Mouse (Mus musculus): ENCODE measurements around the gene Aloxe3.

Aloxe3 gene

GRCm38 (mm10) chr11:69095511-69096231 lies 30.0 kb upstream of the Aloxe3 start:
- DNase-seq: peak; percentile 19

GRCm38 (mm10) chr11:69096360-69096986 lies 29.2 kb upstream of the Aloxe3 start:
- no peak for DNase-seq

- DNase-seq: peak; percentile 97
These were observed 28.5 kb upstream of the Aloxe3 start for GRCm38 (mm10) chr11:69096987-69097900.

- peak; percentile 55 for DNase-seq
These were observed 27.5 kb upstream of the Aloxe3 start for GRCm38 (mm10) chr11:69098039-69098761.

GRCm38 (mm10) chr11:69098762-69099091 lies 27.0 kb upstream of the Aloxe3 start:
- DNase-seq: peak; percentile 96

- peak; percentile 55 for DNase-seq
These were observed 26.4 kb upstream of the Aloxe3 start for GRCm38 (mm10) chr11:69099177-69099914.

GRCm38 (mm10) chr11:69099915-69100345 lies 25.8 kb upstream of the Aloxe3 start:
- DNase-seq: peak; percentile 95

- DNase-seq: peak; percentile 8
These were observed 24.9 kb upstream of the Aloxe3 start for GRCm38 (mm10) chr11:69100639-69101360.

GRCm38 (mm10) chr11:69101604-69102402 lies 23.9 kb upstream of the Aloxe3 start:
- DNase-seq: peak; percentile 3

- peak; percentile 6 for DNase-seq
These were observed 23.3 kb upstream of the Aloxe3 start for GRCm38 (mm10) chr11:69102403-69102725.

GRCm38 (mm10) chr11:69103121-69103520 lies 22.6 kb upstream of the Aloxe3 start:
- no peak for DNase-seq

- DNase-seq: peak; percentile 3
These were observed 21.9 kb upstream of the Aloxe3 start for GRCm38 (mm10) chr11:69103531-69104435.

- DNase-seq: peak; percentile 4
These were observed 21.2 kb upstream of the Aloxe3 start for GRCm38 (mm10) chr11:69104487-69104886.

GRCm38 (mm10) chr11:69105227-69105626 lies 20.5 kb upstream of the Aloxe3 start:
- no peak for DNase-seq

- no peak for DNase-seq
These were observed 19.9 kb upstream of the Aloxe3 start for GRCm38 (mm10) chr11:69105796-69106195.

- DNase-seq: no peak
These were observed 19.4 kb upstream of the Aloxe3 start for GRCm38 (mm10) chr11:69106299-69106698.

- no peak for DNase-seq
These were observed 18.9 kb upstream of the Aloxe3 start for GRCm38 (mm10) chr11:69106842-69107241.

- DNase-seq: no peak
These were observed 18.0 kb upstream of the Aloxe3 start for GRCm38 (mm10) chr11:69107676-69108075.

GRCm38 (mm10) chr11:69108223-69108622 lies 17.5 kb upstream of the Aloxe3 start:
- DNase-seq: no peak

All from right cerebral cortex, postnatal 25 days (tissue).